ENCODE assay signal across 18 mouse cellular contexts in genomic region chr17:65914083-65914482, GRCm38 (mm10). TPM values are rescaled to one million over a fixed set of nuclear protein-coding genes. Genes with fewer than 3 reads are reported as not detected.
DNase-seq lines count a peak whose midpoint lies in the region; ATAC-seq and TF ChIP-seq lines count a peak whose summit lies in the region.
"Had no signal": no experiment of that assay in that cellular context is flagged by ENCODE, and none has a peak within 500 bp of the region (broad histone marks: within the 10 kb centered on the region; RNA-seq: fewer than 3 reads in every experiment).

No protein-coding gene starts in this region.

- TF ChIP-seq CTCF in hindbrain, postnatal 0 days (IDR thresholded peaks at IDR 0.05; ENCODE audit: low read depth): no peak

- no peak overlapping the region for H3K4me3 ChIP-seq in hindbrain, postnatal 0 days (ENCODE audit: low read length)
- H3K4me3 ChIP-seq: heart, embryonic 12.5 days; left cerebral cortex, adult 2 months; midbrain, embryonic 15.5 days; neural tube, embryonic 12.5 days had no signal

- H3K9me3 ChIP-seq in hindbrain, postnatal 0 days (ENCODE audit: low read length): no peaks in the 10 kb centered on the region
- H3K9me3 ChIP-seq: G1E; heart, embryonic 12.5 days; midbrain, embryonic 15.5 days; neural tube, embryonic 12.5 days had no signal

- no peak overlapping the region for H3K27ac ChIP-seq in hindbrain, postnatal 0 days
- H3K27ac ChIP-seq: left cerebral cortex, adult 2 months; midbrain, embryonic 15.5 days; neural tube, embryonic 12.5 days had no signal

- WGBS in hindbrain, postnatal 0 days: 37% methylated on average over 6 of the region's 6 CpGs

- no peak overlapping the region for H3K4me2 ChIP-seq in hindbrain, postnatal 0 days (ENCODE audit: low read depth, low read length)
- H3K4me2 ChIP-seq: heart, embryonic 12.5 days; midbrain, embryonic 15.5 days; neural tube, embryonic 12.5 days had no signal

- no peaks in the 10 kb centered on the region for H3K36me3 ChIP-seq in hindbrain, postnatal 0 days (ENCODE audit: insufficient read depth, low read length)
- H3K36me3 ChIP-seq: G1E; midbrain, embryonic 15.5 days; neural tube, embryonic 12.5 days had no signal

- no peaks in the 10 kb centered on the region for H3K4me1 ChIP-seq in hindbrain, postnatal 0 days (ENCODE audit: insufficient read depth, low read length)
- H3K4me1 ChIP-seq: midbrain, embryonic 15.5 days had no signal

- H3K9ac ChIP-seq in hindbrain, postnatal 0 days (replicated peaks; ENCODE audit: low read length): no peak overlapping the region
- H3K9ac ChIP-seq: heart, embryonic 12.5 days; midbrain, embryonic 15.5 days; neural tube, embryonic 12.5 days had no signal

- intact Hi-C loops in heart, postnatal 14 days (cut with DNase I): no loop called here
- intact Hi-C loops in left cerebral cortex, postnatal 10 days (cut with DNase I): no loop called here

- DNase-seq in heart, adult 11 months: peak; percentile 90
- no peak for DNase-seq in heart, postnatal 14 days
- DNase-seq in urinary bladder, postnatal 36 days (ENCODE audit: low spot score in 2 of 2): peak; percentile 43 to 51
- no peak for DNase-seq in urinary bladder, postnatal 25 days (ENCODE audit: low spot score)
- peak; percentile 46 for DNase-seq in lung, postnatal 36 days
- no peak for DNase-seq in T-cell, adult 2 months (ENCODE audit: low spot score)
- no peak for DNase-seq in hindbrain, postnatal 0 days (ENCODE audit: low spot score)
- DNase-seq in left cerebral cortex, postnatal 10 days (ENCODE audit: extremely low spot score in 1 of 2, low spot score in 2 of 2): no peak
- DNase-seq: adrenal gland, postnatal 36 days; gastrocnemius, postnatal 36 days; liver; spleen, adult 18-20 months; thymus, adult 18-20 months had no signal

- no peaks in the 10 kb centered on the region for H3K27me3 ChIP-seq in hindbrain, postnatal 0 days (ENCODE audit: insufficient read depth, low read length)
- H3K27me3 ChIP-seq: heart, embryonic 12.5 days; midbrain, embryonic 15.5 days; neural tube, embryonic 12.5 days had no signal

- no peak for ATAC-seq in hindbrain, postnatal 0 days
- ATAC-seq: midbrain, embryonic 15.5 days had no signal

RNA-seq across cellular contexts. Expression of gene Ralbp1, which starts 28.5 kb away (rescaled TPM):
- total RNA-seq in heart, postnatal 14 days (2021): 10 to 100 TPM; 38.1 to 38.9 TPM
- total RNA-seq in hindbrain, postnatal 0 days (2014; rRNA removed): 34.0 and 35.9 TPM in 2 replicates
- polyA plus RNA-seq in hindbrain, postnatal 0 days (2015; fragmentation: Nextera tagmentation; extraction: Ambion mirVana): 51.6 and 54.0 TPM in 2 replicates
- 10 to 100 TPM; 34.3 to 35.6 TPM for total RNA-seq in left cerebral cortex, postnatal 10 days (2021)

RNA-seq across cellular contexts. Expression of gene Twsg1, which starts 36.9 kb away (rescaled TPM):
- 10 to 100 TPM; 68.2 to 69.8 TPM for total RNA-seq in heart, postnatal 14 days (2021)
- 39.8 and 45.4 TPM in 2 replicates for total RNA-seq in hindbrain, postnatal 0 days (2014; rRNA removed)
- polyA plus RNA-seq in hindbrain, postnatal 0 days (2015; fragmentation: Nextera tagmentation; extraction: Ambion mirVana): 45.4 and 45.7 TPM in 2 replicates
- total RNA-seq in left cerebral cortex, postnatal 10 days (2021): 10 to 100 TPM; 25.6 to 27.4 TPM

Comparison
In these comparisons a context has a peak if more than half of its experiments do, and no peak if none do; other contexts are left out.
1. DNase-seq: peak in heart, adult 11 months (single experiment), urinary bladder, postnatal 36 days (2 of 2) and lung, postnatal 36 days (single experiment); none in heart, postnatal 14 days (0 of 2), urinary bladder, postnatal 25 days (single experiment), T-cell, adult 2 months (single experiment), hindbrain, postnatal 0 days (single experiment) and left cerebral cortex, postnatal 10 days (0 of 2).